Mouse (Mus musculus) T-cell, adult 66 days (primary cell): Measurements from ENCODE around the gene Tmprss13. TPM values are rescaled to one million over a fixed set of nuclear protein-coding genes. Genes with fewer than 3 reads are reported as not detected.

Experiments
- total RNA-seq, 2 experiments: library from RNA; stranded (reverse); gene quantifications; 3 replicates in 1 of 2; 4 replicates in 1 of 2; pipeline ENCODE4 v1.2.4; 2023

The Tmprss13 gene
- under 1 TPM; 0.18 to 0.61 TPM for total RNA-seq

DNA sequence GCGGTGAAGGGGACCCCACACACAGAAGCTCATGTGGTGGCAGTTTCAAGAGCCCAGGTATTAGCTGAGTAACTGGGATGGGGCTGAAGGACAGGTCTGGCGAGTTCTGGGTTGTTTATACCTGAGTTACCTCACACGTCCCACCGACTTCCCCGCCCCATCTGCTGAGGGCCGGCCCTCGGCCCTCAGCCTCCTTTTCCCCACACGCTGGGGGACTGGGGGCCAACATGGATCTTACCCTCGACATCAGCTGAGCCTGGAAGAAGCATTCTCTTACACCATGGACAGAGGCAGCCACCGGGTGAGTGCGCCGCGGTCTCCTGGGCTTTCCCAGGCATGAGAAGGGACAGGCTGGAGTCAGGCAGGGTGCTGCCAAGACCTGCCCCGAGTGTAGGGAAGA lies at the start of gene Tmprss13:
Gene Tmprss13, plus strand, starts transcription at position 246 of the 400 bp plus-strand sequence.

DNA sequence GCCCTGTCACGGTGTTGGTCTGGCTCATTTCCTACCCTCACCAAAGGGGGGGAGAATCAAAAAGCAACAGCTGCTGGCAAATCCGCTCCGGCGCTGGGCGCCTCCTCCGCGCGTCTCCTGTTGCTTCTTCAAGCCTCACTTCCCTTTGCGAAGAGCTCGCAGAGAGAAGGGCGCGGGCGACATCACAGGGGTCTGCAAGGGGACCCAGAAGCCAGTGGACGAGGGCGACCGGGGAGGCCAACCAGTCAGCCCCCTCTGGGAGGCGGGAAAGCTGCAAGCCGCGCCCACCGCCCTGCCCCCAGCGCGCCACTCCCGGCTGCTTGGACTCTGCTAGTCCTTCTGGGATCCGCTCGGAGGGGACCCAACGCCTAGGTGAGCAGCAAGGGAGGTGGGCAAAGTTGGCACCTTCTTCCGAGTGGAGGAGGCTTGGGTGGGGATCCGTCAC lies 51.2 kb downstream of the Tmprss13 start, which contains the start of gene Fxyd6:
Gene Fxyd6, plus strand, starts transcription at position 69 of the 445 bp plus-strand sequence.

Other genes starting within 250 kb of the Tmprss13 start
- 10 to 100 TPM; 17.5 to 22.2 TPM for gene Jaml, start 239.9 kb upstream of the Tmprss13 start, total RNA-seq
- under 1 TPM; 0.35 to 0.50 TPM for gene Scn2b, start 201.3 kb upstream of the Tmprss13 start, total RNA-seq
- gene Scn4b, start 180.7 kb upstream of the Tmprss13 start, total RNA-seq = not detected
- under 1 TPM in 1 of 2 experiments, not detected in 1; 0.44 TPM for gene BC049352, start 137.1 kb upstream of the Tmprss13 start, total RNA-seq
- gene Tmprss4, start 115.0 kb upstream of the Tmprss13 start, total RNA-seq = not detected
- gene Il10ra, start 50.0 kb upstream of the Tmprss13 start, total RNA-seq = 10 to 100 TPM; 20.2 to 24.7 TPM
- gene Fxyd6, start 51.1 kb downstream of the Tmprss13 start, total RNA-seq = under 1 TPM in 1 of 2 experiments, not detected in 1; 0.50 TPM
- gene Fxyd2, start 80.6 kb downstream of the Tmprss13 start, total RNA-seq = not detected
- not detected for gene Dscaml1, start 107.5 kb downstream of the Tmprss13 start, total RNA-seq